Mouse (Mus musculus): Measurements from ENCODE around the gene Flt3l. TPM values are rescaled to one million over a fixed set of nuclear protein-coding genes. Genes with fewer than 3 reads are reported as not detected.
A peak's percentile ranks its signal among the peaks of the same experiment; 100 is the strongest.
"Not testable (repeated sequence)": the region's sequence is repeated elsewhere in the genome, so short reads cannot be mapped to it uniquely, and the experiment has no call there.

Gene Flt3l
- polyA plus RNA-seq, 1 experiment from 2014 or later: 2.5 TPM

GRCm38 (mm10) chr7:45160866-45161265 is 24.6 kb upstream of the Flt3l start:
- no peak for DNase-seq (ENCODE audit: low spot score)
- H3K4me3 ChIP-seq: no peak overlapping the region
- 87% methylated on average over 3 of the region's 3 CpGs for WGBS
- H3K27ac ChIP-seq: no peak overlapping the region
- peaks cover 36% of the 10 kb centered on the region for H3K27me3 ChIP-seq (ENCODE audit: insufficient read depth, poor library complexity, severe bottlenecking)
- H3K4me1 ChIP-seq: peaks cover 23% of the 10 kb centered on the region
- H3K36me3 ChIP-seq: peaks cover 35% of the 10 kb centered on the region
- H3K9me3 ChIP-seq: no peaks in the 10 kb centered on the region

GRCm38 (mm10) chr7:45160316-45160800 is 24.1 kb upstream of the Flt3l start:
- DNase-seq (ENCODE audit: low spot score): no peak
- Histone ChIP-seq H3K9me3 (no peaks in the 10 kb centered on the region), H3K4me1 (peaks cover 23% of the 10 kb centered on the region), H3K4me3 (no peak overlapping the region), H3K27me3 (ENCODE audit: insufficient read depth, poor library complexity, severe bottlenecking) (peaks cover 31% of the 10 kb centered on the region), H3K36me3 (peaks cover 35% of the 10 kb centered on the region), H3K27ac (no peak overlapping the region)
- WGBS: 90% methylated on average over 6 of the region's 6 CpGs

- no peak for DNase-seq (ENCODE audit: low spot score)
- Histone ChIP-seq H3K27me3 (ENCODE audit: insufficient read depth, poor library complexity, severe bottlenecking) (peaks cover 17% of the 10 kb centered on the region), H3K4me3 (no peak overlapping the region), H3K4me1 (peaks cover 24% of the 10 kb centered on the region), H3K27ac (no peak overlapping the region), H3K9me3 (no peaks in the 10 kb centered on the region), H3K36me3 (peaks cover 35% of the 10 kb centered on the region)
- 94% methylated on average over 6 of the region's 6 CpGs for WGBS
Measured at GRCm38 (mm10) chr7:45158991-45159390, 22.8 kb upstream of the Flt3l start.

GRCm38 (mm10) chr7:45157459-45157858 is 21.2 kb upstream of the Flt3l start:
- no peak overlapping the region for H3K27ac ChIP-seq
- peaks cover 19% of the 10 kb centered on the region for H3K4me1 ChIP-seq
- DNase-seq (ENCODE audit: low spot score): no peak
- H3K4me3 ChIP-seq: no peak overlapping the region
- H3K36me3 ChIP-seq: peaks cover 35% of the 10 kb centered on the region
- no peaks in the 10 kb centered on the region for H3K9me3 ChIP-seq
- peaks cover 2% of the 10 kb centered on the region for H3K27me3 ChIP-seq (ENCODE audit: insufficient read depth, poor library complexity, severe bottlenecking)
- 82% methylated on average over 14 of the region's 14 CpGs for WGBS

- peaks cover 13% of the 10 kb centered on the region for H3K4me1 ChIP-seq
- H3K27me3 ChIP-seq (ENCODE audit: insufficient read depth, poor library complexity, severe bottlenecking): no peaks in the 10 kb centered on the region
- peaks cover 35% of the 10 kb centered on the region for H3K36me3 ChIP-seq
- H3K9me3 ChIP-seq: no peaks in the 10 kb centered on the region
- H3K27ac ChIP-seq: no peak overlapping the region
- H3K4me3 ChIP-seq: no peak overlapping the region
- no peak for DNase-seq (ENCODE audit: low spot score)
- 93% methylated on average over 15 of the region's 15 CpGs for WGBS
Measured at GRCm38 (mm10) chr7:45156206-45156605, 20.0 kb upstream of the Flt3l start.

GRCm38 (mm10) chr7:45155590-45155989 is 19.4 kb upstream of the Flt3l start:
- H3K27ac ChIP-seq: no peak overlapping the region

GRCm38 (mm10) chr7:45154993-45155514 is 18.8 kb upstream of the Flt3l start:
- no peaks in the 10 kb centered on the region for H3K27me3 ChIP-seq (ENCODE audit: insufficient read depth, poor library complexity, severe bottlenecking)
- WGBS: 74% methylated on average over 12 of the region's 12 CpGs
- H3K27ac ChIP-seq: peak overlapping the region; percentile 96
- peak overlapping the region; percentile 77 for H3K4me3 ChIP-seq
- peaks cover 27% of the 10 kb centered on the region for H3K36me3 ChIP-seq
- no peak for DNase-seq (ENCODE audit: low spot score)
- no peaks in the 10 kb centered on the region for H3K9me3 ChIP-seq
- peaks cover 16% of the 10 kb centered on the region for H3K4me1 ChIP-seq

More at GRCm38 (mm10) chr7:45155590-45155989, 19.4 kb upstream of the Flt3l start:
- peaks cover 29% of the 10 kb centered on the region for H3K36me3 ChIP-seq
- no peaks in the 10 kb centered on the region for H3K9me3 ChIP-seq
- H3K4me1 ChIP-seq: peaks cover 14% of the 10 kb centered on the region
- no peaks in the 10 kb centered on the region for H3K27me3 ChIP-seq (ENCODE audit: insufficient read depth, poor library complexity, severe bottlenecking)
- whole genome bisulfite sequencing: 82% methylated on average over 9 of the region's 9 CpGs
- H3K4me3 ChIP-seq: no peak overlapping the region
- DNase-seq (ENCODE audit: low spot score): no peak

- peak; percentile 98 for DNase-seq (ENCODE audit: low spot score)
- 4% methylated on average over 69 of the region's 69 CpGs for WGBS
- Histone ChIP-seq H3K36me3 (peaks cover 20% of the 10 kb centered on the region), H3K4me3 (peak within 1 kb of the TSS; percentile 77), H3K9me3 (no peaks in the 10 kb centered on the region), H3K4me1 (peaks cover 21% of the 10 kb centered on the region), H3K27ac (peak within 1 kb of the TSS; percentile 96), H3K27me3 (ENCODE audit: insufficient read depth, poor library complexity, severe bottlenecking) (no peaks in the 10 kb centered on the region)
Measured at GRCm38 (mm10) chr7:45154096-45154992, 18.1 kb upstream of the Flt3l start, which contains the start of the genes Pih1d1 and Aldh16a1. TSS of gene Pih1d1 (plus strand) at chr7:45154303. TSS of gene Aldh16a1 (minus strand) at chr7:45154584.

GRCm38 (mm10) chr7:45153586-45153985 is 17.4 kb upstream of the Flt3l start:
- H3K9me3 ChIP-seq: no peaks in the 10 kb centered on the region
- H3K4me1 ChIP-seq: peaks cover 24% of the 10 kb centered on the region
- no peaks in the 10 kb centered on the region for H3K27me3 ChIP-seq (ENCODE audit: insufficient read depth, poor library complexity, severe bottlenecking)
- peaks cover 14% of the 10 kb centered on the region for H3K36me3 ChIP-seq
- WGBS: 6% methylated on average over 5 of the region's 5 CpGs
- peak overlapping the region; percentile 77 for H3K4me3 ChIP-seq
- DNase-seq (ENCODE audit: low spot score): no peak
- H3K27ac ChIP-seq: peak overlapping the region; percentile 96

- peaks cover 30% of the 10 kb centered on the region for H3K4me1 ChIP-seq
- peaks cover 13% of the 10 kb centered on the region for H3K36me3 ChIP-seq
- 87% methylated on average over 2 of the region's 2 CpGs for WGBS
- not testable (repeated sequence) for DNase-seq (ENCODE audit: low spot score); H3K27me3 ChIP-seq (ENCODE audit: insufficient read depth, poor library complexity, severe bottlenecking); H3K9me3 ChIP-seq
- peak overlapping the region; percentile 77; the same call in 1 of the 2 replicates for H3K4me3 ChIP-seq
- H3K27ac ChIP-seq: peak overlapping the region; percentile 96; the same call in 1 of the 2 replicates
Measured at GRCm38 (mm10) chr7:45153052-45153451, 16.8 kb upstream of the Flt3l start.

- WGBS: 68% methylated on average over 11 of the region's 11 CpGs
- H3K4me3 ChIP-seq: no peak overlapping the region
- peaks cover 19% of the 10 kb centered on the region for H3K36me3 ChIP-seq
- peaks cover 33% of the 10 kb centered on the region for H3K4me1 ChIP-seq
- no peak for DNase-seq (ENCODE audit: low spot score)
- H3K27me3 ChIP-seq (ENCODE audit: insufficient read depth, poor library complexity, severe bottlenecking): no peaks in the 10 kb centered on the region
- no peak overlapping the region for H3K27ac ChIP-seq
- H3K9me3 ChIP-seq: no peaks in the 10 kb centered on the region
Measured at GRCm38 (mm10) chr7:45151303-45151702, 15.1 kb upstream of the Flt3l start.

GRCm38 (mm10) chr7:45150321-45150720 is 14.1 kb upstream of the Flt3l start:
- DNase-seq (ENCODE audit: low spot score): no peak
- Histone ChIP-seq H3K9me3 (no peaks in the 10 kb centered on the region), H3K4me3 (no peak overlapping the region), H3K27ac (peak overlapping the region; percentile 63), H3K36me3 (peaks cover 29% of the 10 kb centered on the region), H3K27me3 (ENCODE audit: insufficient read depth, poor library complexity, severe bottlenecking) (no peaks in the 10 kb centered on the region), H3K4me1 (peaks cover 33% of the 10 kb centered on the region)
- 59% methylated on average over 4 of the region's 4 CpGs for whole genome bisulfite sequencing

GRCm38 (mm10) chr7:45149545-45149944 is 13.3 kb upstream of the Flt3l start:
- Histone ChIP-seq H3K27me3 (ENCODE audit: insufficient read depth, poor library complexity, severe bottlenecking) (no peaks in the 10 kb centered on the region), H3K27ac (no peak overlapping the region; the same call in 1 of the 2 replicates), H3K36me3 (peaks cover 36% of the 10 kb centered on the region), H3K4me3 (no peak overlapping the region), H3K4me1 (peaks cover 27% of the 10 kb centered on the region; the same call in 1 of the 2 replicates), H3K9me3 (no peaks in the 10 kb centered on the region)
- no peak for DNase-seq (ENCODE audit: low spot score)
- 60% methylated on average over 6 of the region's 6 CpGs for WGBS

All from heart, embryonic 10.5 days (tissue).